Mouse (Mus musculus) cerebellum, adult 11 months (tissue): Measurements from ENCODE around the gene Btc.

ENCODE experiments used
- DNase-seq: peaks from one replicate; pipeline ENCODE4 v3.0.0; 2022

The Btc gene

DNA sequence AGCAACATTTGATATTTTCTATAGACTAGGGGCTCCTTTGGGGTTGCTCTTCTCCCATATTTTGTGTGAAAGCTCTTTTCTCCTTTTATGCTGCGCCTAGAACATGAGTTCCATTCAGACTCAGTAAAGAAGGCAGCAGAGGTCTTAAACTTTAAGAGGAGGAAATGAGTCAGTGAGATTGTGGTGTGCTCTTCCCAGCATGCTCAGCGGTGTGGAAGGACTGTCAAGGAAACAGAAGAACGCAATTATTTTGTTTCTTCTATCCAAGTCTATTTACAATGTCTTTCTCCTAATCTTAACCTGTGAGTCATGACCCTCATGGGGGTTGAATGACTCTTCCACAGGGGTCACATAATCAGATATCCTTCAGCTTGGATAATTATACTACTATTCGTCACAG is 82.4 kb downstream of the Btc start:
- no peak for DNase-seq

DNA sequence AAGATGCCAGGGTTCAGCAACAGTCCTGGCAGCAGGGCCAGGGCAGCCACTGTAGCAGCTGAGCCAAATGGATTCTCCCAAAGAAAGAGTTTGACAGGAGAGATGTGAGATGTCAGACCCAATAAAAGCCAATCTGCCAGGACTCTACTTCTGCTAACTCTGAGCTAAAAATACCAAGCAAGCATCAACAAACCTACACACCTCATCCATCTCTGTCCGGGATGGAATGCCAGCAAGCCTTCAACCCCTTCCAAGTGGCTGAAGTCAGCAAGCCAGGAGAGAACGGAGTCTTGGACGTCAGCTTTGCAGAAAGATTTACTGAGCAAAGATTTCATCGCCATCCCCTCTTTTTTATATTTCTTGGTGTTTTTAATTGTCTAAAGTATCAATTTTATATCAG is 88.8 kb downstream of the Btc start:
- no peak for DNase-seq

DNA sequence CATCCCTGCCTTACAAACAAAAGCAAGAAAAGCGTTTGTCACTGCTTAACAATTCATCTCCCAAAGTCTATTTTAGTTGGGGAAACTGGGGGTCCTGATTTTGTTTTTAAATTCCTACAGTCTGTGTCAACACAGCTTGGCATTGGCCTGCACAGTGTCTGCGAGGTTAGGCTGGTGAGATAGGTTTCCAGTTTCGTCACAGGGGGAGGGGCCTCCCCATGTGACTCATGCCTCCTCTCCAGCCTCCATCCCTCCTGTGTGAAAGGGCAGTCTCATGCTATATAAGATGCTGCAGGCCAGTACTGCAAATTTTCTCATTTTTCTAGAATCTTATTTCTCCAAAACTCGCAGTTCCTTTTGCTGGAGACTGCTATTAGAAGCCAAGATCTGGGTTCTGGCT is 91.0 kb downstream of the Btc start:
- DNase-seq = no peak

DNA sequence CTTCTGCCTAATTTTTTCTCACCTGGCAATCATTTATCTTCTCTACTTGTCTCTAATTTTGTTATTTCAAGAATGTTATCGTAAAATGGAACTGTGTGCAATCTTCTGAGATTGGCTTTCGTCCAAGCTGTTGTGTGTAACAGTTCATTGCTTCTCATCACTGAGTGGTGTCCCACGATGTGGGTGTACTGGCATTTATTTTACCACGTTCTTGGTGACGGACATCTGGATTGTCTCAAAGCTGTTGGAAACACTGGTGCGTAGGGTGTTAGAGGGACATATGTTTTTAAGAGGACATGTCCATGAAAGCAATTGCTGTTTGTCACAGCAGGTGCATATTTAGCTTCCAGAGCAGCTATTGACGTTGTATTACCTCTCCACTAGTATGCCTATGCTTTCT is 94.2 kb downstream of the Btc start:
- no peak for DNase-seq

DNA sequence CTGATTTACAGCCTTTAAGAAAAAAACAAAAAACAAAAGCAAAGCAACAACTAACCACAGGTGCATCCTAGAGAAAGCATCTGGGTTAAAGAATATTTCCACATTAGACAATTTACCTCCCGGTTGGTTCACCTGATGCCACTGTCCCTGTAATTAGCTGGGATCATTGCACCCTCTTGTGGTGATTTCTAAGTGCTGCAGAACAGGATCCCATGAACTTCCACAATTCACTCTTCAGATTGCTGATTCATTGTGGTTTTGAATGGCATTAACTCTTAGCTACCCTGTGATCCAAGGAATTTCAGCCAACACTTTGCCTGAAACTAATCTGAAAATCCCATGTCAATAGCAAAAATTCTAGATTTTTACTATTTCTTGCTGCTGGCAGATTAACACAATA is 94.9 kb downstream of the Btc start:
- peak; percentile 26 for DNase-seq
